Mouse (Mus musculus) neural tube, embryonic 10.5 days (tissue): ENCODE results near the gene Guca2b.

Experiments used
- DNase-seq: peaks from one replicate; pipeline ENCODE4 v3.0.0-alpha.2; 2017; ENCODE audit warnings: low spot score; ENCODE audit errors: extremely low spot score

Gene Guca2b

DNA sequence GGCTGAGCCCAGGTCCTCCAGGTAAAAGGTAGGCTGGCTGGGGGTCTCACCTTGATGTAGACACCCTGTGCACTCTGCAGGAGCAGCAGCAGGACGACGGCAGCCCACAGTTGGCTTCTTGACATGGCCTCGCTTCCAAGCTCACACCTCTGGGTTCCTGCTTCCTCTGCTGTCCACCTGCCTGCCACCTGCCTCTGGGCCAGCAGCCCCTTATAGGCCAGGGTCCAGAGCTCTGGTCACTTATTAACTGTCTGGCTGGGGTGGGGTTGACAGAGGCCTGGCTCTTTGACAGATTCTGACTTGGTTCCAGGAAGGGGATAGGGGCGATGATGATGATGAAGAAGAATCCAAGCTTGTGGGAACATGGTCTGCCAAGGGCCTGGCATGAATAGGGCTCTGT lies at the start of gene Guca2b:
Gene Guca2b (minus strand): TSS at position 224 of the 400 bp plus-strand sequence.
- no peak for DNase-seq

DNA sequence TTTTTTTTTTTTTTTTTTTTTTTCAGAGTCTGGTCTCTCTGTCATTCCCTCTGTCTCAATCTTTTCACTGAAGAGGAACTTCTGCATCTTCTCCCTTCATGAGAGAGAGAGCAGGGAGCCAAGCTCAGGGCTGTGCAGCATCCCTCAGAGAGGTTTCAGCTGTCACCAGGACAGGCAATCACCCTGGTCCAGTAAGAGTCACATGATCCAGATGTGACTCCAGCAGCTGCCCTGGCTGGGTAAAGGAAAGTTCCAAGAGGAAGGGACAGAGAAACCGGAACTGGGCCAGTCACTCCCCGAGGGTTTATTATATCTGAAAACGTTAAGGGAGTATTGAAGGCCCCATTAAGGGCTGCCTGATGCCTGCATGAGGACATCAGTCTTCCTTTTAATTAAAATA lies 49.0 kb upstream of the Guca2b start:
- no peak for DNase-seq

DNA sequence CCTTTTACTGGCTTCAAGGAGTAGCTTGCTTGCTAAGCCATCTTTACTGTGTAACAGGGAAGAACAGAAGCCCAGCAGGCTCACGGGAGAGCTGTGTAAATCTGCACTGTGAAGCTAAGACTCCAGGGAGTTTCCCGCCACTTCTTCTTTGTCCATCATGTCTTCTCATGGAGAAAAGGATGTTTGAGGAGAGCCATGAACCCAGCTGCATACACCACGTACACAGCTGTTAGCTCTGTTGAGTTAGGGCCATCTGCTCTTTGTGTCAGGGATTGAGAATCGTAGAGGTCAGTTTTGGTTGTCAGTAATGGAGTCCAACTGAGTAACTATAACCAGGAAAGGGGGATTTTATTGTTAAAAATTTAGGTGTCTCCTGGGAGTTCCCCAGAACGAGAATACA lies 48.6 kb upstream of the Guca2b start:
- DNase-seq, result no peak

DNA sequence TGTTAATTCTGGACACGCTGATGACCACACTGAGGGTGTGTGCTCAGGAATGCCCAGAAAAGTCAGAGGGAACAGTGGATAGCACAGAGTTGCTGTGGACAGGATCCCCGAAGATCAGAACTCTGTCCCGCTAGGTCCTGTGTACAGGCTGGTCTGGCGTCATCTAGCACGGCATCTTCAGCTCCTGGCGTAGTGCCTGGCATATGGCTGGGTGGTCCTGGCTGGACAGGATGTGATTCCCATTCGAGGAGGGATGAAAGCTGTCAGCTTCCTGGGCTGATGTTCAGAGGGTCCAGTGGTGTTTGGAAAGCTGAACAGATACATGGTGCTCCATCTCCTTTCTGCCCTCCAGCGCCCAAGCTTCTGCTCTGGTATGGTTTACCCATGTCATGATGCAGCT lies 45.2 kb upstream of the Guca2b start:
- no peak for DNase-seq

DNA sequence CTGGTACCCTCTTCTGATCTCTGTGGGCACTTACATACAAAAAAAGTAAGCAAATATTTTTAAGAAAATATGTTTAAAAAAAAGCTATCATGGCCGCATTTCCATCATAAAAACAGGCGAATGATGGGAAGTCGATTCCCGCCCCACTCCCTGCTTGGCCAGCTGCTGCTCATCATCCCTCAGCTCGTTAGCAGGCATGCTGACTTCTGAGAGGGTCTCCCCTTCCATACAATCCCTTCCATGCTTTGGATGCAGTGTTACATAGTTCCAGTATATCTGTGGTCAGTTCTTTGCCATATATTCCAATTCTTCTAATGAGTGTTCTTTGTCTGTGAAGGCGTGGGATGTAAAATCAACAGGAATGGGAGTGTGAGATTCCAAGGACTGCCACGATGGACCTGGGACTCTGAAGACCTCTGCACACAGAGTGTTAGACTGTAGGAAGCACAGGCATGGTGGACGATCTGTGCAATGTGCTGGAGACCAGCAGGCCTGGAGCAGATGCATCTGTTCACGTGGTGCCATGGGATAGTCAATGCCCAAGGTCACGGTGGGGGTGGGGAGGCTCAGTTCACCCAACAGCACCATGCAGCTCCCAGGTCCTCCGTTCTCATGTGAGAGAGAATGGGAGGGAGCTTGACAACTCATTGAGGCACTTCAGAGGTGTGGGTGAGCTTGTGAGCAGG lies 42.7 kb upstream of the Guca2b start:
- DNase-seq, result no peak

DNA sequence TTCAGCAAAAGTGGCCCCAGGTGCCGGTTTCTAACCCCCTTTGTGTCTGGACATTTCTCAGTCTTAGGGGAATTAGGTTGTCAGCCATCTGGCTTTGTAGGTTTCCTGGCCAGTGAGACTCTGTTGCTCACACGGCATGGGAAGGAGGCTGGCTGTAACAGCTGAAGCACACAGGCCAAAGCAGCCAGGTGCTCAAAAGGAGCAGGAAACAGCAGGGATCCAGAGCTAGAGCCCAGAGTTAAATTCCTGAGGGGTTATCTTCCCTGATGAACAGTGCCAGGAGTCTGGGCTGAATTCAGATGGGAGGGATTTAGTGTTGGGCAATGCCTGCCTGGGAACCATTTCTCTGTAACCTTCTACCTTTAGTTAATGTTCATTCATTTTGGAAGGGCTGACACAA lies 39.6 kb upstream of the Guca2b start:
- DNase-seq, result no peak

DNA sequence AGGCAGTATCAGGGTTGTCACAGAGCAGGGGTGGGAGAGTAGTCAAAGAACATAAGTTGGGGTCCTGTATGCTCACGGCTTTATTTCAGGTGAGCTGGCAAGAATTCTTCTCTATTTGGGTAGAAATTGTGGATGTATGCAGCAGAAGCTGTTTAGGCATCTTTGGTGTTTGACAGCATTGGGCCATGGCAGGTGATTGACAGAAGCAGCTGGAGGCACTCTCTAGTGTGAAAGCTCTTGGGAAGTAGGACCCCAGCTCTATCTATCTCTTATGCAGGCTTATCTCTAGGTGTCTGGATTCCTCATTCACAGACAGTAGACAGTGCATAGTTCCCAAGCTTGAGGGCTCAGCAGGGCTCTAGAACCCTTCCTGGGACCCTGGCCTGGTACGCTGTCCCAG lies 27.0 kb upstream of the Guca2b start:
- DNase-seq, result no peak

DNA sequence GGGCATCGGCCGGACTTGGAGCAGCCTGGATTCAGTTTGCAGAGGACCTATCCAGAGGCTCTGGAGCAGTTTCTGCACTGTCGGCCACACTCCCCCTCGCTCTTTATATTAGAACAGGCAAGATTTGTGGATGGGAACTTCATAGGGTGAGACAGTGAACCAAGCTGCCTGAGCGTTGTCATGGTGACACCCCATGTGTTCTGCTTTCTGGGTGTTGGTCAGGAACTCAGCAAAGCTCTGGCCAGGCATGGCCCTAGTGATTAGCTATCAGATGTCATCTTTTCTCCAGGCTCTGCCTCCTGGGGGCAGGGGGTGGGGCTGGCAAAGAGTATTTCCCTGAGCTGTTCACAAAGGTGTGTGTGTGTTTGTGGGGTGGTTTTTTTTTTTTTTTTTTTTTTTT lies 23.8 kb upstream of the Guca2b start:
- DNase-seq, result no peak

DNA sequence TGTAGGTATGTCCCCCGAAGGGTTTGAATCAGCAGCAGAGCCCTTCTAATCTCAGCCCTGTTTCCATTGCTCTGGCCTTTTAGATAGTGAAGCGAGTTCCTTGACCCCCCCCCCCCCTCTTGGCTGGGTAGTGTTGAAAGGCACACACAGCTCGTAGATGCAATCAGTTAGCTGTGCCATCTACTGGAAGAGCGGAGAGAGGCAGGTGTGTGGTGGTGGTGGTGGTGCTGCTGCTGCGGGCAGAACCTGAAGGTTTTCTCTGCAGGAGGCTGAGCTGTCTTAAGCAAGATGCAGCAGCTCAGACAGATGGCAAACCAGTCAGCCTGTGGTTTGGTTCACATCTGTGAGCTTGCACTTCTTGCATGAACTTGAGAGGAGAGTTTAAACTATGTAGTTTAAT lies 13.9 kb upstream of the Guca2b start:
- no peak for DNase-seq

DNA sequence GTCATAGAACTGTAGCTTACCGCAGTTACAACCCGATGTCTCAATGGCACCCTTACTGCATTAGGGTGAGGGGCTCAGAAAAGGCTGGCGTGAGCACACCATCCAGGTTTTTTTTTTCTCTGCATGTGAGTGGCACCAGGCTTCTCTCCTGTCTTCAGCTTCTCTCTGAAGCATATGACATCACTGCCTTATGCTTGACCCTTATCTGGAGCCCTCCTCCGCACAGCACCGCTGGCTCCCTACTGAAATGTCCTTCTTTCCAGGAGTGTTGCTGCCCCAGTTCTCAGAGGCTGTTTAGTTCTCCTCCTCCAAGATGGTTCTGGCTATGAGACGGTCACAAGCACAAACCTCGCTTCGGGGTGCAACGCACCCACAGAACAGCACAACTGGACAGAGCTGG lies 12.4 kb upstream of the Guca2b start:
- DNase-seq, result no peak

DNA sequence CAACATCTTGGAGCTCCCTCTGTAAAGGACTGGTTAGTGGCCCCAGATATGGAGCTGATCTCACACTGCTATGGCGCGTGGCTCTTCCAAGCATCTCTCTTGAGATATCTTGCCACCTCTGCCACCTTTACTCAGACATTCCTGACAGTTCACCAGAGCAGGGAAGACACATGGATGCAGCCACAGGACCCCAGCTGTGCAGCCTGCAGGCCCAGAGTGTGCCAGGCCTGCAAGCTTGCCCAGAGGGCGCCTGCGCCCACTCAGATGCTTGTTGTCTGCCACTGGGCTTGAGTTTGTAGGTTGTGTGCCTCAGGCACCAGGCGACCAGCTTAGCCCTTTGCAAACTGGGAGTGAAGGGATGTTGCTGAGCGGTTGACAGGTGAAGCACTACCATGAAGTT lies 12.0 kb upstream of the Guca2b start:
- DNase-seq, result no peak

DNA sequence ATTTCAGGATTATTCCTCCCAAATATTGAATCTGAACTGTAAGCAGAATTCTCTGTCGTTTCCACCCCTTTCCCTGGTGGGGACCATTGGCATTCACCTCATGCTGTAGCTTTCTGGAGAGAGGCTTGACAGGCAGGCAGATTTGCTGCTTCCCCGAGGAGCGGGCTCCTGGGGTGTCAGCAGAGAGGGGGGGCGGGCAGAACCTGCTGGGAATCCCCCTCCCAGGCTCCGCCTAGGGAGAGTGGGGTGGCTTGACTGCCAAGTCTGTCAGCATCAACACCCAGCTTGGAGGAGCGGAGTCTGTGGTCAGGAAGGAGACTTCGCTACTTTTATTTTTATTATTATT lies 11.4 kb upstream of the Guca2b start:
- DNase-seq, result no peak

DNA sequence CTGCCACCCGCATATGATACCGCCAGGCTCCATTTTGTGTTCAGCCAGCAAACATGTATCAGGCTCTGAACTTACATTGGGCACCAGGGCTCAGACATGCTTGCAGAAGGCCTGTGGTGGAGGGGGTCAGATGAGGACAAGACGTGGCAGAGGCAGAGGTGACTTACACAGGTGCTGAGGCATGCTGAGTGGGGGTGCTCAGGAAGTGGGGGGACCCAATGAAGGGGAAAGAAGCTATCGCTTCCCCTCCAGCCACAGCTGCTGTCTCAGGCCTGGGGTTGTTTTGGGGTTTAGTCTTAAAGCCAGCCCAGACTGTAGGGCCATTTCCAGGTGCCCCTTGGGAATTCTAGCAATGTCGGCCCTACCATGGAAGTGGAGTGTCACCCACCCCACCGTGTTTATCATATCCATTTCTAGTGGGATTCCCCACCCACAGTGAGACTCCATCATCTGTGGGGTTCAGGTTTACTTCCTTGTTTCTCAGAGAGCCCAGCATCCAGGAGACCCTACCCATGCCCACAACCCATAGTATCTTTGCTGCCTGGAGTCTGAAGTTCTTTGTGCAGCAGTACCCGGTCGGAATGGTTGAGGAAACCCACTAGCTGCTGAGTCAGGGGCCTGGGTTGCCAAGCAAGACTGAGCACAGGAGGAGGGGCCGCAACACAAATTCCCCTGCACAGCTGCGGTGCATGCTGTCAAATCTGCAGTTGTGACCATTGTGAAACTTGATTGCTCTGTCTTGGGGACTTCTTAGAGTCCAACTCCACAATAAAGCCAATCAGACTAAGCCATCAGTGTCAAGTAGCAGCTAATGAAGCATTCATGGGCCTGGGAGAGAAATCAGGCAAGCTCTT lies 10.8 kb upstream of the Guca2b start:
- DNase-seq, result no peak

DNA sequence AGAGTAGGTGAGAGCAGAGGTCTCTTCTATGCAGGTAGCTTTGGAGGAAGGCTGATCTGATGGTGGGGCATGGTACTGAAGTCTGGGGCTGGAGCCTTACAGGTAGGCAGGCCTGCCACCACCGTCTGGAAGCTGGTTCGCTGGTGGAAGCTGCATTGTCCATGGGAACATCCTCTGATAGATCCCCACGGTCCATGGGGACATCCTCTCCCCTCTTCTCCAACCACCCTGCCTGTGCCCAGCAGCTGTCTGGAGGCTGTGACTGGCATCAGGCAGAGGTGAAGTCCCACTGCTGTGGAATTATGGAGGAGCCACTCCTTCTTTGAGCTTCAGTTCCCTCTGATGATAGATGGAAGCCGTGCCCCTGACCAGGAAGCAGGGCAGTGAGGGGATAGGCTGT lies 9.8 kb upstream of the Guca2b start:
- DNase-seq, result no peak

DNA sequence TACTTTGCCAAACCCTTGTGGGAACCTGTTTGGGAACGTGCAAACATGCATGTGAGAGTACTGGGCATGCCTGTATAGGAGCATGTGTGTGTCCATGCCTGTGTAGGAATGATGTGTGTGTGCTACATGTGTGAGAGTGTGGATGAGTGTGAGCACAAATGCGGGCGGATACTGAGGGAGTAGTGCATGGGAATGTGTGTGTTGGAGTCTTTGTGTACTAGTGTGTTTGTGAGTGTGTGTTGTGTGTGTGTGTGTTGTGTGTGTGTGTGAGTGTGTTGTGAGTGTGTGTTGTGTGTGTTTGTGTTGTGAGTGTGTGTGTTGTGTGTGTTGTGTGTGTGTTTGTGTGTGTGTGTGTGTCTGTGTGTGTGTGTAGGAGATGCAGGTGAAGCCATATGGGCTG lies 9.4 kb upstream of the Guca2b start:
- DNase-seq, result no peak

DNA sequence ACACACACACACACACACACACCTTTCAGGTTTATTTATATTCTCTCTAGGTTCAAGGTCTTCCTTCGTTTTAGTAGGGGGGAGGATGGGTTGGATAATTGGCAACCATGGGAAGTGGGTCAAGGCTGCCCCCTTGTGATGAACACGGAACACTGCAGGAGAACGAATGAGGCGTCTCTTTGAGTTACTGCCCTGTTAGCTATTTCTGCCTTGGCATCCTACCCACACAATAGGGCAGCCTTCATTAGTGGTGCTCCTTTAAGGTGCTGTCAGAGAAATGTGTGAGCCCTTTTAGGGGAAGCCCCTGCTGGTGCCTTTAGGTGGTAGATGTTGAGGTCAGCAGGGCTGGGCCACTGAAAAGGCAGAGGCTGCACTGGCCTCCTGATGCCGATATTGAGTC lies 8.7 kb upstream of the Guca2b start:
- peak; percentile 44 for DNase-seq

DNA sequence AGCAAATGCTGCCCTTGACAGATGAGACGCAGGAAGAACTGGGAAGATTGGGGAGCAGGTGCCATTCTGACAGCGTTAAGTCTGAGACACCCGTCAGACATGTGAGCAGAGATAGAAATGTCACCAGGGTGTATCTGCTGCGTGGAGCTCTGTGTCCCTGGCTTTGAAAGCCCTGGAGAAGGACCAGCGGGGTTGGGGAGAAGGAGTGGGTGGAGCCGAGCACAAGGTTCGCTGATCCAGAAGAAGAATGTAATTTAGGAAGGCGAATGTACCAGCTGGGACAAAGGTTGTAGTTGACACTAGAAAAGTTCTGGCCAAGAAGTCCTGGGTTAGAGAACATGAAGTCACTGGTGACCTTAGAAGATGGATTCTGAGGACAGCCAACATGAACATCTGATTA lies 7.4 kb upstream of the Guca2b start:
- DNase-seq, result no peak

DNA sequence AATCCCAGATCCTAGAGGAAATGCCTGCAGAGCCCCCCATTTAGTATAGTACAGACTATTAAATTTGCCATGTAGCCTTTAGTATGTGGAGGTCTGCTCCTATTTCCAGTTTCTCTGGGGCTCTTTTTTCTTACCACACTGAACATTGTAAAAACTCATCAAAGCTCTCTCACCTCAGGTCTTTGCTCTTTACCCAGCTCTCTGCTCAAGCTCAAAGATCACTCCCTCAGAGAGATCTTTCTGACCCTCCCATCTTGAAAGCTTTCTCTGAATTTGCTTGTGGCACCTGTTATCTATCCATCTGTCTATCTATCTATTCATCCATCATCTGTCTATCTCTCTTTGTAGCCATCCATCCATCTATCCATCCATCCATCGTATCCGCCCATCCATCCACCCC lies 6.4 kb upstream of the Guca2b start:
- no peak for DNase-seq

DNA sequence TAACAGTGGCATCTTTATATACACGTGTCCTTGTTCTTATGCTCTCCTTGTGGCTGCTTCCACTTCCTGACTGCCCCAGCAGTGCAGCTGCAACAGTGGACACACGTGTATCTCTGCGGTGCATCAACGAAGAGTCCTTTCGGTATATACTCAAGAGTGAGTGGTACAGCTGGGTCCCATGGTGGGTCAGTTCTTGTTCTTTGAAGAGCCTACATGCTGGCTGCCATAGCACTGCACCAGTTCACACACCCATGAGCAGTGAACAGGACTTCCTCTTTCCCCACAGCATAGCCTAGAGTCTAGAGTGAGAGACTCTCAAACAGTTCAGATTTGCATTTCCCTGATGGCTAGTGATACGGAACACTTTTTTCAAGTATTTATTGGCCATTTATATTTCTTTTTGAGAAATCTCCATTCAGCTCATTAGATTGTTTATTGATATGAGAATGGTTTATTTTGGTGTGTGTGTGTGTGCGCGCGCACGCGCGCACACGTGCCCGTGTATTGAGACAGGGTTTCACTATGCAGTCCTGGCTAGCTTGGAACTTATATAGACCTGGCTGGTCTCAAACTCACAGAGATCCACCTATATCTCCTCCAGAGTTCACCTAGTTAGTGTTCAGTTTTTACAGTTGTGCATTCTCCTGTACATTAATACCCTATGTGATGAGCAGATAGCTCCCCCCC lies 4.8 kb upstream of the Guca2b start:
- no peak for DNase-seq

DNA sequence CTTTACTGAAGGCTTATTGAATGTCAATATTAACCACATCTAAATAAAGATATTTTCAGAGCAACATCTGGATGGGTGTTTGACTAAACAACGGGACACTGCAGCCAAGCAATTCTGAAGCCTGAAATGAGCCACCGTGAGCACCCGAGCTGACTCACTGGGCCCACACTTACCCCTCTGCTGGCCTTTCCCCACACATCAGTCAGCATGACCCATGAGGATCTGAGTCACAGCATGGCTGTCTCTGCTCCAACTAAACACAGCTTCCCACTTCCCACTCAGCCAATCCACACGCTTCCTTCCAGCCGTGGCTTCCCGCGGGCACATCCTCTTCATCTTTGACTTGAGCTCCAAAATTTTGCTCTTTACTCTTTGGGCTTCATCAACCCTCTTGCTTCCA lies 4.2 kb upstream of the Guca2b start:
- DNase-seq, result no peak

DNA sequence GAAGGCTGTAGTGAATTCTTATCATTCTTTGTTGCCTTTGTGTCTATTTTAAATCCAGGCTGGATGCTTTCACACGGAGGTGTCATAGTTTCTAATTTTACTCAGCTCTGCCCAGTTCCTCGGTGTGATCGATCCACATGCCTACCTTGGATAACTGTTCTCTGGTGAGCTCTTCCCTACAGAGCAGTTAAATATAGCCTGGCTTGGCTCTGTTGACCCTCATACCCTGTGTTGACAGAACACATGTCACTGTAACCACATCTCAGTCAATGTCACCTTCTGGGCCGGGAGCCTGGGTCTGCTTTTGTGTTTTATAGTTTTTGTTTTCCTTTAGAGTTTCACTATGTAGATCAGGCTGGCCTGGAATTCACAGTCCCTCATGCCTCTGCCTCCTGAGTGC lies 3.4 kb upstream of the Guca2b start:
- DNase-seq, result no peak

DNA sequence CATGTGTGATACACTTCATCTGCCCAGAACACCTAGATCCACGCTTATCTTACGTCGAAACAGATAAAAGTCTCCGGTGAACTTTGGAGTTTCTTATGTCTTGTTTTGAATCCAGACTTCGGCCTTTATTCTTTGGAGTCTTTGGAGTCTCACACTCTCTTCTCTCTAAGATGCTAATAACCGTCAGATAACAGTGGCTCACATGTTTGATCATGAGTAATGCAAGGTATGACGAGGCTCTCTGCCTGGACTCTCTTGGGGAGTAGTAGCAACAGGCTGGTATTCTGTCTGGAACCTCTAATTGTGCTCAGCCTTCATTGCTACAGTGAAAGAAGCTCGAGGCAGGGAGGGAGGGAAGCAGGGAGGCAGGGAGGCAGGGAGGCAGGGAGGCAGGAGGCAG lies 1.3 kb upstream of the Guca2b start:
- DNase-seq, result no peak

DNA sequence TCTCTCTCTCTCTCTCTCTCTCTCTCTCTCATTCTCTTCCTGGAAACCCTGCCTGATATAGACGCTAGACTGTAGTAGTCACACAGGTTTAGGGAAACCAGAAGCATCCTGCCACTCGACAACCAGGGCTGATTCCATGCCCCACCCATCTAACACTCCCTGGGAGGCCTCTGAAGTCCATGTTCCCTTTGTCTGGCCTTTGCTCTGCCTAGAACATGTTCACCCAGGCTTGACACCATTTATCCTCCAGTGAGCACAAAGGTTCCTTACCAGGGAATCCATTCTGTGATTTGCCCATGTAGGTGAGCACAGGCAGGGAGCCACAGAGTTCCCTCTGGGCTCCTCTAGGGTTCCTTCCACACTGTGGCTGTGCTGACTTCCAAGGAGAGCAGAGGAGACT lies 508 bp downstream of the Guca2b start:
- no peak for DNase-seq
